Comparison of ENCODE assay signal across 8 mouse cellular contexts in genomic region chr15:81693366-81693966, GRCm38 (mm10). TPM values are rescaled to one million over a fixed set of nuclear protein-coding genes. Genes with fewer than 3 reads are reported as not detected.
A peak's percentile ranks its signal among the peaks of the same experiment; 100 is the strongest.
DNase-seq lines count a peak whose midpoint lies in the region; ATAC-seq and TF ChIP-seq lines count a peak whose summit lies in the region.

No protein-coding gene starts in this region.

- no peak for TF ChIP-seq CTCF in testis, adult 2 months (IDR thresholded peaks at IDR 0.05; ENCODE audit: control insufficient read depth, insufficient read depth, insufficient replicate concordance, low read depth, low read length)

- peaks cover 20% of the 10 kb centered on the region for H3K4me1 ChIP-seq in testis, adult 2 months (ENCODE audit: control insufficient read depth, insufficient read depth, low read length)
- peaks cover 17% of the 10 kb centered on the region; the same call in 1 of the 2 replicates for H3K4me1 ChIP-seq in limb, embryonic 14.5 days (ENCODE audit: control insufficient read depth, insufficient read depth, low read length)
- peaks cover 20% of the 10 kb centered on the region for H3K4me1 ChIP-seq in stomach, embryonic 15.5 days

- no peaks in the 10 kb centered on the region for H3K36me3 ChIP-seq in testis, adult 2 months (ENCODE audit: control insufficient read depth, insufficient read depth, low read length)
- H3K36me3 ChIP-seq in limb, embryonic 14.5 days (ENCODE audit: control insufficient read depth, insufficient read depth, low read length), result no peaks in the 10 kb centered on the region; the same call in 1 of the 2 replicates
- no peaks in the 10 kb centered on the region for H3K36me3 ChIP-seq in stomach, embryonic 15.5 days

- H3K4me2 ChIP-seq in limb, embryonic 14.5 days (replicated peaks; ENCODE audit: low read depth, low read length, severe bottlenecking), result peak overlapping the region; percentile 93
- H3K4me2 ChIP-seq in stomach, embryonic 15.5 days, result peak overlapping the region; percentile 98

- no peaks in the 10 kb centered on the region for H3K9me3 ChIP-seq in limb, embryonic 14.5 days (ENCODE audit: control insufficient read depth, low read length)
- no peaks in the 10 kb centered on the region for H3K9me3 ChIP-seq in stomach, embryonic 15.5 days

- H3K27ac ChIP-seq in testis, adult 2 months (ENCODE audit: control insufficient read depth, insufficient read depth, low read depth, low read length), result no peak overlapping the region
- peak overlapping the region; percentile 33; the same call in 1 of the 2 replicates for H3K27ac ChIP-seq in limb, embryonic 14.5 days (replicated peaks; ENCODE audit: low read depth, low read length)
- no peak overlapping the region for H3K27ac ChIP-seq in stomach, embryonic 15.5 days

- 5% methylated on average over 30 of the region's 41 CpGs for WGBS in limb, embryonic 14.5 days
- 4% methylated on average over 41 of the region's 41 CpGs for WGBS in stomach, embryonic 15.5 days

- no peaks in the 10 kb centered on the region for H3K27me3 ChIP-seq in testis, adult 2 months (ENCODE audit: control insufficient read depth, insufficient read depth, low read length)
- H3K27me3 ChIP-seq in limb, embryonic 14.5 days (ENCODE audit: control insufficient read depth, insufficient read depth, low read length), result peaks cover 21% of the 10 kb centered on the region
- H3K27me3 ChIP-seq in stomach, embryonic 15.5 days (replicated peaks), result peaks cover 26% of the 10 kb centered on the region

- DNase-seq in embryo, embryonic 10.5 days (ENCODE audit: low spot score), result peak; percentile 13
- DNase-seq in embryo, embryonic 11 days, result no peak
- no peak for DNase-seq in testis, postnatal 10 days (ENCODE audit: low spot score)
- DNase-seq in limb, embryonic 14.5 days (ENCODE audit: low spot score), result no peak
- no peak for DNase-seq in spleen, postnatal 14 days (ENCODE audit: low spot score in 2 of 2)
- DNase-seq in MN1 (ENCODE audit: low spot score), result no peak

- no peak; the same call in 1 of the 2 replicates for ATAC-seq in limb, embryonic 14.5 days (ENCODE audit: low FRiP score, low read depth)
- ATAC-seq in stomach, embryonic 15.5 days (ENCODE audit: insufficient read depth, low FRiP score, low read depth), result no peak

- peak overlapping the region; percentile 67 for H3K4me3 ChIP-seq in testis, adult 2 months (ENCODE audit: control insufficient read depth, low read depth, low read length)
- peak overlapping the region; percentile 59 for H3K4me3 ChIP-seq in limb, embryonic 14.5 days (replicated peaks; ENCODE audit: low read length)
- H3K4me3 ChIP-seq in stomach, embryonic 15.5 days (replicated peaks), result peak overlapping the region; percentile 53

- peak overlapping the region; percentile 81 for H3K9ac ChIP-seq in limb, embryonic 14.5 days (ENCODE audit: low read depth, low read length, severe bottlenecking)
- no peak overlapping the region for H3K9ac ChIP-seq in stomach, embryonic 15.5 days

- no peak for TF ChIP-seq POLR2A in testis, adult 2 months (IDR thresholded peaks at IDR 0.05; ENCODE audit: control insufficient read depth, low read depth, low read length)
- no peak for TF ChIP-seq POLR2A in limb, embryonic 14.5 days (IDR thresholded peaks at IDR 0.05; ENCODE audit: borderline replicate concordance, extremely low read depth, insufficient read depth, insufficient read length)

RNA-seq across cellular contexts. Expression of gene Chadl, which starts 3.6 kb away (rescaled TPM):
- polyA plus RNA-seq in testis, adult 2 months (2012; rRNA removed), result 3.8 and 4.6 TPM in 2 replicates
- 46.3 and 87.4 TPM in 2 replicates for polyA plus RNA-seq in limb, embryonic 14.5 days (2012; rRNA removed)
- polyA plus RNA-seq in limb, embryonic 14.5 days (2014; fragmentation: Nextera tagmentation; extraction: Ambion mirVana), result 22.6 and 27.4 TPM in 2 replicates
- polyA plus RNA-seq in stomach, embryonic 15.5 days (2015; fragmentation: Nextera tagmentation; extraction: Ambion mirVana), result 3.7 and 4.1 TPM in 2 replicates

RNA-seq across cellular contexts. Expression of gene L3mbtl2, which starts 29.8 kb away (rescaled TPM):
- polyA plus RNA-seq in testis, adult 2 months (2012; rRNA removed), result 25.3 and 27.4 TPM in 2 replicates
- 16.2 and 18.1 TPM in 2 replicates for polyA plus RNA-seq in limb, embryonic 14.5 days (2012; rRNA removed)
- polyA plus RNA-seq in limb, embryonic 14.5 days (2014; fragmentation: Nextera tagmentation; extraction: Ambion mirVana), result 14.5 and 15.9 TPM in 2 replicates
- polyA plus RNA-seq in stomach, embryonic 15.5 days (2015; fragmentation: Nextera tagmentation; extraction: Ambion mirVana), result 19.3 and 19.7 TPM in 2 replicates

RNA-seq across cellular contexts. Expression of gene Zc3h7b, which starts 51.4 kb away (rescaled TPM):
- polyA plus RNA-seq in testis, adult 2 months (2012; rRNA removed), result 21.6 and 26.3 TPM in 2 replicates
- polyA plus RNA-seq in limb, embryonic 14.5 days (2012; rRNA removed), result 61.9 and 70.8 TPM in 2 replicates
- 38.5 and 43.2 TPM in 2 replicates for polyA plus RNA-seq in limb, embryonic 14.5 days (2014; fragmentation: Nextera tagmentation; extraction: Ambion mirVana)
- 23.8 and 24.1 TPM in 2 replicates for polyA plus RNA-seq in stomach, embryonic 15.5 days (2015; fragmentation: Nextera tagmentation; extraction: Ambion mirVana)

RNA-seq across cellular contexts. Expression of gene Rangap1, which starts 51.9 kb away (rescaled TPM):
- 234 and 245 TPM in 2 replicates for polyA plus RNA-seq in testis, adult 2 months (2012; rRNA removed)
- 69.7 and 74.3 TPM in 2 replicates for polyA plus RNA-seq in limb, embryonic 14.5 days (2012; rRNA removed)
- polyA plus RNA-seq in limb, embryonic 14.5 days (2014; fragmentation: Nextera tagmentation; extraction: Ambion mirVana), result 83.7 and 86.6 TPM in 2 replicates
- polyA plus RNA-seq in stomach, embryonic 15.5 days (2015; fragmentation: Nextera tagmentation; extraction: Ambion mirVana), result 97.8 and 106 TPM in 2 replicates
